In the genomic region with DNA sequence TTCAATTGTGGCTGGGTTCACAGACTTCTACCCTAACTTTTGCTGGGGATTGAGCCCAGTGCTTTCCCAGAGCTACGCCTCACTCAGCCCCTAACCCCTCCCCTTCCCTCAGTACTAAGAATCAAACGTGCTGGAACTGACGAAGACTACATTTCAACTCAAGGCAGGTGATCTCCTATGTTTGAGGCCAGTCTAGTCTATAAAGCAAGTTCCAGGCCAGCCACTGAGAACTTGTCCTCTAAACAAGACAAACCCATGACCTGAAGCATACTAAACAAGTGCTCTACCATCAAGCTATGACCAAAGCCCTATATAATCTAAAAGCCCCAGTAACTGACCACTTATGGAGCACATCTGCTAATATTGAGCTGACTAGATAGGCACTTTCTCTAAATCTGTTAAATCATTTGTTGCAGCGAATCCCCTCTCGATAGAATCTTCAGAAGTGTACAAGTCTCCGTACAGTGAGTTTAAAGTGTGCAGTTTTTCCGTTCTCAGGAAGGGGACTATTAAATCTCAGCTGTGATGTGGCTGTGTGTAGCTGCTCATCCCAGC, we compare ENCODE assay signal across 8 mouse cellular contexts. TPM values are rescaled to one million over a fixed set of nuclear protein-coding genes. Genes with fewer than 3 reads are reported as not detected.
DNase-seq lines count a peak whose midpoint lies in the region; ATAC-seq and TF ChIP-seq lines count a peak whose summit lies in the region.

No protein-coding gene starts in this region.

- peak overlapping the region; percentile 92 for H3K4me2 ChIP-seq in heart, embryonic 16.5 days (ENCODE audit: low read depth, low read length)
- peak overlapping the region; percentile 84 for H3K4me2 ChIP-seq in liver, embryonic 15.5 days

- peak overlapping the region; percentile 98 for H3K27ac ChIP-seq in heart, embryonic 16.5 days (ENCODE audit: low read length)
- peak overlapping the region; percentile 88; the same call in 1 of the 2 replicates for H3K27ac ChIP-seq in liver, embryonic 15.5 days (replicated peaks)
- no peak overlapping the region for H3K27ac ChIP-seq in cerebellum, adult 2 months (ENCODE audit: insufficient read depth, low read length)

- H3K36me3 ChIP-seq in erythroblast, embryonic 14.5 days (ENCODE audit: control insufficient read depth): peaks cover 58% of the 10 kb centered on the region
- peaks cover 13% of the 10 kb centered on the region for H3K36me3 ChIP-seq in heart, embryonic 16.5 days (ENCODE audit: control insufficient read depth, insufficient read depth)
- H3K36me3 ChIP-seq in liver, embryonic 15.5 days (replicated peaks): peaks cover 42% of the 10 kb centered on the region

- peak overlapping the region; percentile 83 for H3K4me3 ChIP-seq in erythroblast, embryonic 14.5 days (replicated peaks)
- no peak overlapping the region for H3K4me3 ChIP-seq in heart, embryonic 16.5 days (ENCODE audit: low read length)
- H3K4me3 ChIP-seq in liver, embryonic 15.5 days (replicated peaks): peak overlapping the region; percentile 79; the same call in 1 of the 2 replicates
- no peak overlapping the region for H3K4me3 ChIP-seq in cerebellum, adult 2 months (replicated peaks; ENCODE audit: insufficient read depth, low read depth, low read length)

- no peak for TF ChIP-seq POLR2A in cerebellum, adult 2 months (IDR thresholded peaks at IDR 0.05; ENCODE audit: borderline replicate concordance, insufficient read depth, low read length)

- ATAC-seq in erythroblast, adult 5-6 weeks (replicated peaks; ENCODE audit: low FRiP score, poor library complexity, severe bottlenecking): no peak
- ATAC-seq in heart, embryonic 16.5 days (replicated peaks; ENCODE audit: extremely low read depth, insufficient read depth, low FRiP score): no peak
- no peak for ATAC-seq in liver, embryonic 15.5 days (ENCODE audit: insufficient read depth)

- peak overlapping the region; percentile 24 for H3K9ac ChIP-seq in heart, embryonic 16.5 days (ENCODE audit: low read length)
- 0 out of 2 replicates have a peak overlapping the region, but pooled peaks have one; percentile 80 for H3K9ac ChIP-seq in liver, embryonic 15.5 days

- 36% methylated on average over 7 of the region's 7 CpGs for WGBS in heart, embryonic 16.5 days
- WGBS in liver, embryonic 15.5 days (ENCODE audit: insufficient replicate concordance): 44% methylated on average over 7 of the region's 7 CpGs
- WGBS in cerebellum, adult 2 months: 48% methylated on average over 7 of the region's 7 CpGs

- no peaks in the 10 kb centered on the region for H3K27me3 ChIP-seq in erythroblast, embryonic 14.5 days (ENCODE audit: control insufficient read depth)
- H3K27me3 ChIP-seq in heart, embryonic 16.5 days (ENCODE audit: control insufficient read depth, insufficient read depth, low read length): no peaks in the 10 kb centered on the region
- H3K27me3 ChIP-seq in liver, embryonic 15.5 days: no peaks in the 10 kb centered on the region
- no peaks in the 10 kb centered on the region for H3K27me3 ChIP-seq in cerebellum, adult 2 months (ENCODE audit: control insufficient read depth, insufficient read depth, low read length)

- DNase-seq in A20 (ENCODE audit: low read depth, low spot score): peak; percentile 56
- DNase-seq in cerebellum, adult 2 months: no peak
- no peak for DNase-seq in embryo, embryonic 10 days (ENCODE audit: low spot score)
- no peak for DNase-seq in spleen, adult 12 weeks (ENCODE audit: low spot score)

- H3K9me3 ChIP-seq in erythroblast, embryonic 14.5 days (ENCODE audit: control insufficient read depth, low read length): no peaks in the 10 kb centered on the region
- no peaks in the 10 kb centered on the region for H3K9me3 ChIP-seq in heart, embryonic 16.5 days (replicated peaks; ENCODE audit: control insufficient read depth, low read length)
- H3K9me3 ChIP-seq in liver, embryonic 15.5 days (replicated peaks): no peaks in the 10 kb centered on the region

- peaks cover 59% of the 10 kb centered on the region for H3K4me1 ChIP-seq in erythroblast, embryonic 14.5 days (ENCODE audit: control insufficient read depth)
- peaks cover 52% of the 10 kb centered on the region for H3K4me1 ChIP-seq in heart, embryonic 16.5 days (ENCODE audit: control insufficient read depth, insufficient read depth, low read length)
- H3K4me1 ChIP-seq in liver, embryonic 15.5 days (replicated peaks): peaks cover 59% of the 10 kb centered on the region
- H3K4me1 ChIP-seq in cerebellum, adult 2 months (ENCODE audit: control insufficient read depth, insufficient read depth, low read length): peaks cover 7% of the 10 kb centered on the region; the same call in 1 of the 2 replicates

- TF ChIP-seq CTCF in cerebellum, adult 2 months (IDR thresholded peaks at IDR 0.05; ENCODE audit: borderline replicate concordance, insufficient read depth, low read depth, low read length): no peak

RNA-seq across cellular contexts. Expression of a gene that starts 14.5 kb away (rescaled TPM):
- 0.73 and 1.4 TPM in 2 replicates for polyA plus RNA-seq in erythroblast, embryonic 14.5 days (2012)
- 54.5 and 85.1 TPM in 2 replicates for total RNA-seq in erythroblast, adult 5-6 weeks (2015; ENCODE audit: low replicate concordance)
- total RNA-seq in erythroblast, adult 5-6 weeks (2017; ENCODE audit: low replicate concordance): 70.8 and 88.7 TPM in 2 replicates
- polyA plus RNA-seq in heart, embryonic 16.5 days (2015; fragmentation: Nextera tagmentation; extraction: Ambion mirVana): 67.9 and 76.9 TPM in 2 replicates
- 34.3 and 34.9 TPM in 2 replicates for polyA plus RNA-seq in liver, embryonic 15.5 days (2015; fragmentation: Nextera tagmentation; extraction: Ambion mirVana)
- 46.6 and 56.7 TPM in 2 replicates for polyA plus RNA-seq in cerebellum, adult 2 months (2012; rRNA removed)

Comparison
In these comparisons a context has a peak if more than half of its experiments do, and no peak if none do; other contexts are left out.
1. H3K4me3 ChIP-seq: peak in erythroblast, embryonic 14.5 days (single experiment) and liver, embryonic 15.5 days (single experiment); none in heart, embryonic 16.5 days (single experiment) and cerebellum, adult 2 months (single experiment).
2. RNA of a gene that starts 14.5 kb away (polyA plus RNA-seq): 67.9 to 76.9 TPM in heart, embryonic 16.5 days, 46.6 to 56.7 TPM in cerebellum, adult 2 months and 34.3 to 34.9 TPM in liver, embryonic 15.5 days; 0.73 to 1.4 TPM in erythroblast, embryonic 14.5 days; every median in the first group is over 10 times any median in the second.